Mouse (Mus musculus) right cerebral cortex, postnatal 25 days (tissue): Measurements from ENCODE around the gene Rbm48.

Source experiments
- DNase-seq: peaks from one replicate; pipeline ENCODE4 v3.0.0; 2022

Rbm48 gene

DNA sequence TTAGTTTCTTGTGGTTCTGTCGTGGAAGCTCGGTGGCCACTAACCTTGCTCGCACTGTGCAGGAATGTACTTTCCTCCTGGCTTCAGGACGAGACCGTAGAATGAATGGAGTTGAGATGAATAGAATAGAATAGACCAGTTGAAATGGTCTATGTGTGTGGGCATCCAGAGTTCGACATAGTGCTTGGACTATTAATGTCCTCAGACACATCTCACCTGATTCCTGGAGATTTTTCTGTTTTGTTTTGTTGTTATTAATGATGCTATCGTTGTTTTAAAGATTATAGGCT, 52.0 kb downstream of the Rbm48 start:
- no peak for DNase-seq

DNA sequence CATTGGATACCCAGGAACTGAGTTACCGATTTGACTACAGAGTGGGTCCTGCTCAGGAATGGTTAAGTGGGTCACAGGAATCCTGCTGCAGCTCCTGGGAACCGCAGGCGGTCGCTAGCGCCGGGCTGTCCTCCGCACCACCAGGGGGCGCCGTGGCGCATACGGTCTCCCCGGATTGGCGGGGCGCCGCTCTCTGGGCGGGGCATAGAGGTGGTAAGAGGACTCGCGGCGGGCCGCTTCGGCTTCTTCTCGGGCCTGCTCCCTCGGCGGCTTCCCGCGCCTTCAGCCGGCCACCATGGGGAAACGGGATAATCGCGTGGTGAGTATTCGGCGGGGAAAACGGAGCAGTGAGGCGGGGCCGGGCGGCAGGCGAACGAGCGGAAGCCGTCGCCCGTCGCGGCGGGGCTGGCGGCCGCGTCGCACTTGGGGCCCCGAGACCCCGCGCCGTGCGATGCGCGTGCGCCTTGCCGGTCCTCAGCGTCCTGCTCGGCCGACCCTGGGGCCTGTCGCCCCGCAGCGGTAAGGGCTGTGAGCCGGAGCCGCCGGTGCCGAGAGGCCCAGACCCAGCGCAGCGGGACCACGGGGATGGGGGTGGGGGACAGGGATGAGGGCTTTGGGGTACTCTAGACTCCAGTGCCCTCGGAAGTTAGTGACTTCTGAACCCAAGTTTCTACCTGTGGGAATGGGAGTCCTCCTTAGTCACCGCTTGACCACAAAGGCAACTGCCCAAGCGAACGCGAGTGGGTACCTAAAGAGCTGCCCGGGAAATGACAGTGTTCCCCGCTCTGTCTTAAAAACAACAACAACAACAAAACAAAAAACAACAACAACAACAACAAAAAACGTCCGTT, 52.5 kb downstream of the Rbm48 start, which contains the start of gene Fam133b:
Gene Fam133b, plus strand, starts transcription at position 205 of the 851 bp plus-strand sequence.
- peak; percentile 96 for DNase-seq

DNA sequence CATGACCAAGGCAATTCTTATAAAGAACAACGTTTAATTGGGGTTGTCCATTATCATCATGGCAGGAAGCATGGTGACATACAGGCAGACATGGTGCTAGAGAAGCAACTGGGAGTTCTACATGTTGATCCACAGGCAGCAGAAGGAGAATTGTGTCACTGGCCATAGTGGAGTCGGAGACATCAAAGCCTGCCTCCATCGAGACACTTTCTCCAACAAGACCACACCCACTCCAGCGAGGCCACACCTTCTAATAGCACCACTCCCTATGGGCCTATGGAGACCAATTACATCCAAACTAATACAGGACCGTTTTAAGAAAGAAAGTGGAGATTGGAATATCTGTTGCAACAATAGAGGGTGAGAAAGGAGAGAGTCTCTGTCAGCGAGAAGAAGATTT, 54.5 kb downstream of the Rbm48 start:
- DNase-seq, result no peak

DNA sequence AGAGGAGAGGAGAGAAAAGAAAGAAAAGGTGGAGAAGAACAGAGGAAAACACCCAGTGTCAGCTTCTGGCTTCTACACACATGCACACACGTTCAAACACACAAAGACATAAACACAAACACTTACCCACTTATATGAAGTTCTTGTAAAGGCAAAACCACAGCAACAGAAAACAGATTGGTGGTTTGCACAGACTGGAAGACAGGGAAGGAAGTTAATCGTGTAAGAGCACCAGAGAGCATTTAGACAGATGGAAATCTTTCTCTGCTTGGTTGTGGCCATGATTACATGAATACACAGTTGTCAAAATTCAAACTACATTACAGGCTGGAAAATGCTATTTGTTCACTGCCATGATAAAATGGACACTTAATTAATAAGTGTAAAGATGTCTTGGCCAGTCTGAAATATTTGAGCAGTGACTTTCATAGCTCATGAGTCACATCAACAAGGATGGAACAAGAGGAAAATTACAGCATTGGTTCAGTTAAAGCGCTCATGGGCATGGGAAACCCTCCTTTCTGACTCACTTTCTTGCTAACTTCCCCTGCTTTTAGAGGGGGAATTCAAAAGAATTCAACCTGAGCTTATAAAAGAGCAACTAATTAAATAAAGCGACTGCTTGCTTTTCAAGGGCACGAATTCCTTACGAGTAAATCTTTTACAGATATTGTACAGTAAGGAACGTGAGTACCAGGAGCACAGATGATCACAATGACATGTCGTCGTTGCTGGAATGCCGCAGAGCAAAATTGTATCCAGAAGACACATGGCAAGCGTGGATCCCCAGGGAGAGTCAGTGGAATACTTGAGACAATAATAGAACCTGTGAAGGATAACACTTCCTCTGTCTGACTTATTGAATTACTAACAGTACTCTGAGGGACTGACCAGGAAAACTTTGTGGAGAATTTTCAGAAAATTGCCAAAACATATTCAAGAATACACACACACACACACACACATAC, 57.6 kb downstream of the Rbm48 start:
- DNase-seq, result no peak

DNA sequence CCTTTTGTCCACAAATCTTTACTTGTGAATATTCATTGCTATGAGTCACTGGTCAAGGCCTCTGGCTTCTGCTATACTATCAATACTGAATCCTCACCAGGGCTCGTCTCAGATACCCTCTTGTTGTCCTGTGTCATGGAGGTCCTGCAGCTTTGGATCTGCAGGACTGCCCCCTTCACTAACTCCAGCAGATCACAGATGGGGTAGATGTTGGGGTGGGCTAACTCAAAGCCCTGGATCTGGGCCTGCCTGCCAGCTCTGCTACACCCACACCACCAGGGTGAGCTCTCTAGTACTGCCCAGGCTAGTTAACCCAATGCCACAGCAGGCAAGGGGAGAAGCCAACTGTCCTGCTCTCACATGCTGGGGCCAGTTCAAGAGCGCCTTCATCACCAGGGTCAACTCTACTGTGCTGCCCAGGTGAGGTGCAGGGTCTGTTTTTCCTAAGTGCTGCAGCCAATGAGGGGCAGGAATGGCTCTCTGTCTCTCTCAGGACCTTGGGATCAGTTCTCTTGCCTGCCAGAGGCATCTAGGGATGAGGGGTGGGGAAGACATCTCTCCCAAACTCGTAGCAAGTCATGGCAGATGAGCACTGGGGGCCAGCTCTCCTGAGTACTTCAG, 59.7 kb downstream of the Rbm48 start:
- no peak for DNase-seq
